Mouse (Mus musculus) liver, embryonic 14.5 days (tissue): ENCODE data around the gene Cela3a. TPM values are rescaled to one million over a fixed set of nuclear protein-coding genes. Genes with fewer than 3 reads are reported as not detected.
"Not testable (repeated sequence)": the region's sequence is repeated elsewhere in the genome, so short reads cannot be mapped to it uniquely, and the experiment has no call there.

Experiments used
- ATAC-seq: fragments of 200-750 bp; cut with Nextera tagmentation; 2 replicates; pipeline ENCODE4 v1.8.0; 2017; ENCODE audit warnings: moderate number of reproducible peaks, mild to moderate bottlenecking, moderate library complexity; ENCODE audit not compliant: insufficient read depth
- DNase-seq, 3 experiments: peaks; one replicate each; pipeline ENCODE4 v3.0.0-alpha.2; 2012 to 2013; ENCODE audit warnings: low read depth in 3 of 3, low spot score in 3 of 3
- H3K27ac ChIP-seq: fragments of 300-500 bp; sonication (generic); 2 replicates; pipeline ENCODE4 v1.5.1; 2014; ENCODE audit warnings: moderate library complexity, mild to moderate bottlenecking, control low read depth, inconsistent platforms
- H3K27me3 ChIP-seq: fragments of 300-500 bp; sonication (generic); 2 replicates; pipeline ENCODE4 v1.6.1; 2014; ENCODE audit warnings: mild to moderate bottlenecking, low read length, moderate library complexity; ENCODE audit not compliant: control insufficient read depth, insufficient read depth
- H3K36me3 ChIP-seq: fragments of 300-500 bp; sonication (generic); replicated peaks from 2 replicates; pipeline ENCODE4 v1.6.1; 2014; ENCODE audit warnings: low read depth; ENCODE audit not compliant: control insufficient read depth, insufficient read depth
- H3K4me1 ChIP-seq, 2 experiments: fragments of 200-500 bp in 1 of 2; fragments of 300-500 bp in 1 of 2; sonication (generic) in 1 of 2; replicated peaks; 2 replicates each; pipeline ENCODE4 v1.6.1; 2012 to 2014; ENCODE audit warnings: antibody characterized with exemption in 1 of 2, inconsistent platforms in 1 of 2, low read length in 1 of 2; ENCODE audit not compliant: control insufficient read depth in 2 of 2, insufficient read depth in 2 of 2
- H3K4me2 ChIP-seq: fragments of 300-500 bp; sonication (generic); 2 replicates; pipeline ENCODE4 v1.6.1; 2014; ENCODE audit warnings: low read depth, mild to moderate bottlenecking, control low read depth, moderate library complexity
- H3K4me3 ChIP-seq, 2 experiments: fragments of 200-500 bp in 1 of 2; fragments of 300-500 bp in 1 of 2; sonication (generic) in 1 of 2; 2 replicates each; pipeline ENCODE4 v1.5.1; 2012 to 2014; ENCODE audit warnings: low read depth in 2 of 2, low read length in 2 of 2, mild to moderate bottlenecking in 2 of 2, control low read depth in 1 of 2, inconsistent platforms in 1 of 2, moderate library complexity in 1 of 2; ENCODE audit not compliant: insufficient read depth in 1 of 2
- H3K9ac ChIP-seq: fragments of 300-500 bp; sonication (generic); replicated peaks from 2 replicates; pipeline ENCODE4 v1.6.1; 2014; ENCODE audit warnings: mild to moderate bottlenecking, control low read depth, moderate library complexity
- H3K9me3 ChIP-seq: fragments of 300-500 bp; sonication (generic); 2 replicates; pipeline ENCODE4 v1.6.1; 2016; ENCODE audit warnings: low read length, mixed read lengths; ENCODE audit not compliant: control insufficient read depth
- CTCF ChIP-seq: IDR thresholded peaks from 2 replicates; pipeline ENCODE4 v1.5.1; 2016; ENCODE audit warnings: antibody characterized with exemption, low read depth, control low read depth
- EP300 ChIP-seq: IDR thresholded peaks from 2 replicates; pipeline ENCODE4 v1.6.1; 2016; ENCODE audit warnings: antibody characterized with exemption, low read depth
- WGBS: fragments of 180-500 bp; shearing (Covaris S2); extraction: QIAGEN DNeasy Blood & Tissue Kit; methylation state at CpG from one replicate; pipeline ENCODE4 v1.1.7; 2014; ENCODE audit not compliant: insufficient replicate concordance; 5-methylcytosine and 5-hydroxymethylcytosine counted together
- polyA plus RNA-seq, 2 experiments: library from polyadenylated mRNA; depleted of rRNA in 1 of 2; stranded (reverse) in 1 of 2; unstranded in 1 of 2; fragments of >200 nt; fragmentation: Nextera tagmentation in 1 of 2; extraction: Ambion mirVana in 1 of 2; gene quantifications; 2 replicates each; pipeline versions ENCODE4 v1.2.1 to v1.2.3; 2012 to 2014

The Cela3a gene
- polyA plus RNA-seq, 2 experiments, result not detected

GRCm38 (mm10) chr4:137441332-137441731, 31.7 kb upstream of the Cela3a start:
- Histone ChIP-seq H3K4me1 (peaks cover 20 to 24% of the 10 kb centered on the region in 2 experiments), H3K27ac (no peak overlapping the region), H3K27me3 (no peaks in the 10 kb centered on the region), H3K36me3 (no peaks in the 10 kb centered on the region), H3K9ac (no peak overlapping the region), H3K4me3 (no peak overlapping the region), H3K9me3 (no peaks in the 10 kb centered on the region), H3K4me2 (no peak overlapping the region)
- 76% methylated on average over 4 of the region's 4 CpGs for WGBS
- DNase-seq (no peak), ATAC-seq (no peak)
- TF ChIP-seq CTCF (peak; percentile 41), EP300 (no peak)

- no peak for TF ChIP-seq CTCF
- TF ChIP-seq EP300, result peak; percentile 74
- Histone ChIP-seq H3K27me3 (no peaks in the 10 kb centered on the region), H3K4me2 (peak overlapping the region; percentile 48), H3K4me1 (peaks cover 18 to 19% of the 10 kb centered on the region in 2 experiments), H3K4me3 (no peak overlapping the region; a peak in 1 of 4 replicates), H3K9me3 (no peaks in the 10 kb centered on the region), H3K36me3 (no peaks in the 10 kb centered on the region), H3K9ac (peak overlapping the region; percentile 33), H3K27ac (peak overlapping the region; percentile 69)
- DNase-seq (peak; percentile 74 to 79 (median 78)), ATAC-seq (peak; percentile 98)
- WGBS, result 38% methylated on average over 8 of the region's 8 CpGs
These were observed 29.3 kb upstream of the Cela3a start for GRCm38 (mm10) chr4:137438842-137439241.

- no peak overlapping the region for H3K27ac ChIP-seq
- H3K9me3 ChIP-seq, result no peaks in the 10 kb centered on the region
- DNase-seq (no peak), ATAC-seq (no peak)
- H3K4me2 ChIP-seq, result no peak overlapping the region
- 76% methylated on average over 8 of the region's 8 CpGs for WGBS
- peaks cover 17 to 18% of the 10 kb centered on the region in 2 experiments for H3K4me1 ChIP-seq
- H3K36me3 ChIP-seq, result no peaks in the 10 kb centered on the region
- no peak overlapping the region for H3K4me3 ChIP-seq
- no peak overlapping the region for H3K9ac ChIP-seq
- TF ChIP-seq EP300, result no peak
- no peak for TF ChIP-seq CTCF
- no peaks in the 10 kb centered on the region for H3K27me3 ChIP-seq
These were observed 27.5 kb upstream of the Cela3a start for GRCm38 (mm10) chr4:137436979-137437669.

- not testable (repeated sequence) for H3K27ac ChIP-seq, H3K4me1 ChIP-seq, H3K9ac ChIP-seq, DNase-seq, H3K36me3 ChIP-seq, H3K4me3 ChIP-seq, H3K4me2 ChIP-seq, H3K27me3 ChIP-seq, H3K9me3 ChIP-seq
- peak; percentile 47; the same call in 1 of the 2 replicates for ATAC-seq
- 52% methylated on average over 10 of the region's 10 CpGs for WGBS
These were observed 23.3 kb upstream of the Cela3a start for GRCm38 (mm10) chr4:137432700-137433550.

- Histone ChIP-seq H3K36me3 (no peaks in the 10 kb centered on the region), H3K27ac (no peak within 1 kb of the TSS), H3K27me3 (no peaks in the 10 kb centered on the region), H3K4me2 (no peak within 1 kb of the TSS), H3K4me3 (no peak within 1 kb of the TSS), H3K9ac (no peak within 1 kb of the TSS), H3K9me3 (no peaks in the 10 kb centered on the region), H3K4me1 (no peaks in the 10 kb centered on the region; a peak in 1 of 4 replicates)
- WGBS, result 31% methylated on average over 4 of the region's 4 CpGs
- TF ChIP-seq EP300, result no peak
- TF ChIP-seq CTCF, result no peak
- no peak for ATAC-seq
- DNase-seq, result no peak
These were observed 20.9 kb upstream of the Cela3a start, which contains the start of gene Cela3b for GRCm38 (mm10) chr4:137430502-137430901. Gene Cela3b, minus strand, starts transcription at chr4:137430540.
